Mouse (Mus musculus) erythroblast, embryonic 14.5 days (primary cell): ENCODE data around the gene Ect2.

Experiments used
- GATA1 ChIP-seq: IDR thresholded peaks from 2 replicates; pipeline ENCODE4 v1.6.1; 2012; ENCODE audit warnings: low read length, inconsistent platforms, mixed read lengths
- TAL1 ChIP-seq: IDR thresholded peaks from 3 replicates; pipeline ENCODE4 v1.6.1; 2012; ENCODE audit warnings: low read length, inconsistent platforms, mixed read lengths

- TF ChIP-seq GATA1, result no peak
- TF ChIP-seq TAL1, result no peak
Measured at GRCm38 (mm10) chr3:27155856-27156593, 2.3 kb upstream of the Ect2 start.
